In genomic region chr17:68017095-68017494, GRCm38 (mm10) we compare ENCODE assay signal across 23 mouse cellular contexts. TPM values are rescaled to one million over a fixed set of nuclear protein-coding genes. Genes with fewer than 3 reads are reported as not detected.
"Had no signal": no experiment of that assay in that cellular context is flagged by ENCODE, and none has a peak within 500 bp of the region (broad histone marks: within the 10 kb centered on the region; RNA-seq: fewer than 3 reads in every experiment).

No protein-coding gene starts in this region.

- DNase-seq: kidney, adult 11 months; kidney, adult 8-10 months; kidney, postnatal 10 days; kidney, postnatal 36 days; layer of hippocampus, postnatal 36 days; left cerebral cortex, postnatal 4 days; liver, embryonic 13.5 days; lung, postnatal 10 days; lung, postnatal 4 days; right cerebral cortex, adult 18-20 months; right cerebral cortex, postnatal 14 days; right cerebral cortex, postnatal 4 days; thymus, adult 2 months; thymus, postnatal 14 days; thymus, postnatal 4 days had no signal

- H3K9me3 ChIP-seq: kidney, embryonic 15.5 days; limb, embryonic 12.5 days; limb, embryonic 15.5 days; liver, embryonic 13.5 days; midbrain, embryonic 12.5 days; neural tube, embryonic 12.5 days; neural tube, embryonic 15.5 days had no signal

- H3K4me3 ChIP-seq: kidney, embryonic 15.5 days; limb, embryonic 12.5 days; limb, embryonic 15.5 days; liver, embryonic 13.5 days; midbrain, embryonic 12.5 days; neural tube, embryonic 12.5 days; neural tube, embryonic 15.5 days had no signal

- H3K9ac ChIP-seq: kidney, embryonic 15.5 days; limb, embryonic 12.5 days; limb, embryonic 15.5 days; liver, embryonic 13.5 days; midbrain, embryonic 12.5 days; neural tube, embryonic 12.5 days; neural tube, embryonic 15.5 days had no signal

- H3K36me3 ChIP-seq: kidney, embryonic 15.5 days; limb, embryonic 12.5 days; limb, embryonic 15.5 days; liver, embryonic 13.5 days; midbrain, embryonic 12.5 days; neural tube, embryonic 12.5 days; neural tube, embryonic 15.5 days had no signal

- H3K4me2 ChIP-seq: kidney, embryonic 15.5 days; limb, embryonic 12.5 days; limb, embryonic 15.5 days; liver, embryonic 13.5 days; midbrain, embryonic 12.5 days; neural tube, embryonic 12.5 days; neural tube, embryonic 15.5 days had no signal

- H3K4me1 ChIP-seq: liver, embryonic 13.5 days; midbrain, embryonic 12.5 days; neural tube, embryonic 12.5 days; neural tube, embryonic 15.5 days had no signal

- H3K27me3 ChIP-seq: kidney, embryonic 15.5 days; limb, embryonic 12.5 days; limb, embryonic 15.5 days; liver, embryonic 13.5 days; midbrain, embryonic 12.5 days; neural tube, embryonic 12.5 days; neural tube, embryonic 15.5 days had no signal

- H3K27ac ChIP-seq: kidney, embryonic 15.5 days; limb, embryonic 12.5 days; limb, embryonic 15.5 days; liver, embryonic 13.5 days; midbrain, embryonic 12.5 days; neural tube, embryonic 12.5 days; neural tube, embryonic 15.5 days; stomach, postnatal 0 days had no signal

RNA-seq across cellular contexts. Expression of gene Arhgap28, which starts 13.2 kb away (rescaled TPM):
- total RNA-seq: megakaryocyte-erythroid progenitor cell, adult 5-6 weeks had no signal
